Mouse (Mus musculus) lung, adult 2 months (tissue): ENCODE measurements around the gene Mrc2.

ENCODE experiments used
- CTCF ChIP-seq: fragments of 200-500 bp; IDR thresholded peaks from 2 replicates; pipeline ENCODE4 v1.5.1; 2011; ENCODE audit warnings: mild to moderate bottlenecking, low read length, control low read depth; ENCODE audit not compliant: insufficient read depth
- POLR2A ChIP-seq: fragments of 200-500 bp; IDR thresholded peaks from 2 replicates; pipeline ENCODE4 v1.6.1; 2011; ENCODE audit warnings: low read depth, mild to moderate bottlenecking, control low read depth, low read length, borderline replicate concordance; ENCODE audit errors: extremely low read depth

DNA sequence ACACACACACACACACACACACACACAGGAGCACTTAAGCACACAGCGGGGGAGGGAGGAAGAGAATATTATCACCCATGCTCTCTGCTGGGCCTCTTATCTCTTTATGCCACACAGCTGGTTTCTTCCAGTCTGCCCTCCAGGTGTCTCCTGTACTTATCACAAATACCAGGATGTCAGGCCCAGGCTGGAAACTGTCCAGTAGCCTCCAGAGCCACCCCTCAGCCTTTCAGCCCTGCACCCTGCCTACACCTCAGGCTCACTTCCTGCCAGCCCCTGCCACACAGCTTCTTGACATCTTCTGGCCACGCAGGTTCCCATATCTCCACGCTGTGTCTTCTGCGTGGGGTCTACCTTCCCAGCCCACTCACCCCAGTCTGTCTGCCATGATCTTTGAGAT, 73.6 kb downstream of the Mrc2 start:
- no peak for TF ChIP-seq CTCF
- no peak for TF ChIP-seq POLR2A
